Mouse (Mus musculus): ENCODE measurements around the gene Ptgr2. TPM values are rescaled to one million over a fixed set of nuclear protein-coding genes. Genes with fewer than 3 reads are reported as not detected.

Ptgr2 gene
- polyA plus RNA-seq, 1 experiment from 2014 or later: 26.3 TPM

DNA sequence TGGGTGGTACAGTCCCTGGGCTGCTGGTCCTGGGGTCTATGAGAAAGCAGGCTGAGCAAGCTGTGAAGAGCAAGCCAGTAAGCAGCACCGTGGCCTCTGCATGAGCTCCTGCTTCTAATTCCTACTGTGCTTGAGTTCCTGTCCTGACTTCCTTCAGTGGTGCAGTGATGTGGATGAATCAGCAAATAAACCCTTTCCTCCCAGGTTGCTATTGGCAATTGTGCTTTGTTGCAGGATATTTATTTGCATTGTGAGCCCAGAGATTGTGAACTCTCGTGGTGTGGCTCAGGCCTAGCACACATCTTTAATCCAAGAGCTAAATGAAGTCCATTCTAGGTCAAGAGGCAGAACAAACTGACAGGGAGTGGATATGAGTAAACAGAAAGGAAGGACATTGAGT is 8.7 kb upstream of the Ptgr2 start:
- no peak overlapping the region for H3K9ac ChIP-seq (replicated peaks; ENCODE audit: low read depth)
- H3K4me1 ChIP-seq (ENCODE audit: insufficient read depth, low read depth, low read length): no peaks in the 10 kb centered on the region
- DNase-seq (ENCODE audit: low spot score) (peak; percentile 12), ATAC-seq (peak; percentile 21; the same call in 1 of the 2 replicates)
- no peaks in the 10 kb centered on the region for H3K27me3 ChIP-seq (replicated peaks; ENCODE audit: insufficient read depth, low read length)
- H3K27ac ChIP-seq (ENCODE audit: low read length): no peak overlapping the region
- H3K36me3 ChIP-seq (ENCODE audit: insufficient read depth, low read length): no peaks in the 10 kb centered on the region
- H3K4me2 ChIP-seq (replicated peaks; ENCODE audit: low read depth, low read length): no peak overlapping the region
- no peaks in the 10 kb centered on the region for H3K9me3 ChIP-seq (ENCODE audit: low read length)
- TF ChIP-seq CTCF (IDR thresholded peaks at IDR 0.05) (no peak), EP300 (IDR thresholded peaks at IDR 0.05) (no peak)
- H3K4me3 ChIP-seq (ENCODE audit: low read depth, low read length): no peak overlapping the region
- 53% methylated on average over 2 of the region's 2 CpGs for WGBS

DNA sequence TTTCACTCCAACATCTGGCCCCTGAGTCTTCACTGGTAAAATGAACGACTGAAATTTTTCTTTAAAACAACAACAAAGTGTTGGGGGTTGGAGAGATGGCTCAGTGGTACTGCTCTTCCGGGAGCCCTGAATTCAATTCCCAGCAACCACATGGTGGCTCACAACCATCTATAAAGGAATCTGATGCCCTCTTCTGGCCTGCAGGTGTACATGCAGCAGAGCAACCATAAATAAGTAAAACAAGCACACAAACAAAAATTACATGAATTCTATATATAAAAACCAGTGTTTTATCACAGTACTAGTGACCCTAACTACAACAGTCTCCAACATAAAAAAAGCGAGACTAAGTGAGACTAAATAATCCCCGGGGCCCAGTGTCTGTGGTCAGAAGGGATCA is 8.2 kb upstream of the Ptgr2 start:
- no peak for ATAC-seq
- Histone ChIP-seq H3K4me1 (ENCODE audit: insufficient read depth, low read depth, low read length) (no peaks in the 10 kb centered on the region), H3K9me3 (ENCODE audit: low read length) (no peaks in the 10 kb centered on the region), H3K27ac (ENCODE audit: low read length) (no peak overlapping the region), H3K9ac (replicated peaks; ENCODE audit: low read depth) (no peak overlapping the region), H3K4me2 (replicated peaks; ENCODE audit: low read depth, low read length) (no peak overlapping the region), H3K4me3 (ENCODE audit: low read depth, low read length) (no peak overlapping the region), H3K36me3 (ENCODE audit: insufficient read depth, low read length) (no peaks in the 10 kb centered on the region), H3K27me3 (replicated peaks; ENCODE audit: insufficient read depth, low read length) (no peaks in the 10 kb centered on the region)
- peak; percentile 27; the same call in 1 of the 2 replicates for TF ChIP-seq CTCF (IDR thresholded peaks at IDR 0.05)
- TF ChIP-seq EP300 (IDR thresholded peaks at IDR 0.05): no peak
- DNase-seq (ENCODE audit: low spot score): no peak
- WGBS: 83% methylated on average over 4 of the region's 4 CpGs

DNA sequence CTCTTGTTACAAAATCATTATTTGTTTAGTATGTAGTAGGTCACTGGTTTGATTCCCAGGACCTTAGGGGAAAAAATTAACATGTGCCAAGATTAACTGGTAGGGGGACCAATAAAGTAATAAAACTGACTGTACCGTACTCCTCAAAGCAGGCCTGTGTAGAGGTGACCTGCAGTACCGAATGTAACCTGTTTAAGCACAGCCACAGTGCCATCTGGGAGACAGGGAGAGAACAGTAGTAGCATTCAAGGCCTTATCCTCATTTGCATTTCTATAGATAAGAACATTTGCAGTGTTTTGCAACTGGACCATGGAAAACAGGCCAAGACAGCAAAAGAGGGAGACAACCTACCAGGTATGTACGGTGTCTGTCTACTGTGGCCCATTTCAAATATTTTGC is 7.2 kb upstream of the Ptgr2 start:
- no peak for TF ChIP-seq EP300 (IDR thresholded peaks at IDR 0.05)
- TF ChIP-seq CTCF (IDR thresholded peaks at IDR 0.05): no peak
- 73% methylated on average over 3 of the region's 3 CpGs for WGBS

DNA sequence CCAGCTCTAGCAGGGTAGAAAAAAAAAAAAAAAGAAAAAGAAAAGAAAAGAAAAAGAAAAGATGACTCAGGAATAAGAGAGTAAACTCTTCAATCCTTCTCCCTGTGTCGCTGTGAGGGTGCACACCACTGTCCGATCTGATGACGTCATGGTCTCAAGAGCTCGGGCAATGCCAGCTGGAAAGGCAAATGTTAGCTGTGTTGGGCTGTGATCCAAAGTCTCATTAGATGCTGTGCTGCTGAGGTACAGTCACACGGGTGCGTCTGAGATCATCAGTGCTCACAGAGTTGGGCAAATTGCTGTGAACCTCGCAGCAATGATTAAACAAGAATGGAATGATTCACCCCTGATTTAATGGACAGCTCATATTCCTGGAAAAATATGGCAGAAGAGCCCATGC is 6.1 kb upstream of the Ptgr2 start:
- H3K4me2 ChIP-seq (replicated peaks; ENCODE audit: low read depth, low read length): no peak overlapping the region
- no peak for ATAC-seq
- DNase-seq (ENCODE audit: low spot score): no peak
- no peak overlapping the region for H3K4me3 ChIP-seq (ENCODE audit: low read depth, low read length)
- 61% methylated on average over 7 of the region's 7 CpGs for WGBS
- H3K4me1 ChIP-seq (ENCODE audit: insufficient read depth, low read depth, low read length): no peaks in the 10 kb centered on the region
- no peak overlapping the region for H3K9ac ChIP-seq (replicated peaks; ENCODE audit: low read depth)
- TF ChIP-seq CTCF (IDR thresholded peaks at IDR 0.05) (no peak), EP300 (IDR thresholded peaks at IDR 0.05) (no peak)
- no peaks in the 10 kb centered on the region for H3K27me3 ChIP-seq (replicated peaks; ENCODE audit: insufficient read depth, low read length)
- H3K9me3 ChIP-seq (ENCODE audit: low read length): no peaks in the 10 kb centered on the region
- H3K27ac ChIP-seq (ENCODE audit: low read length): no peak overlapping the region
- no peaks in the 10 kb centered on the region for H3K36me3 ChIP-seq (ENCODE audit: insufficient read depth, low read length)

More for the DNA sequence above, 7.2 kb upstream of the Ptgr2 start:
- Histone ChIP-seq H3K27me3 (replicated peaks; ENCODE audit: insufficient read depth, low read length) (no peaks in the 10 kb centered on the region), H3K4me3 (ENCODE audit: low read depth, low read length) (no peak overlapping the region), H3K4me2 (replicated peaks; ENCODE audit: low read depth, low read length) (no peak overlapping the region), H3K9me3 (ENCODE audit: low read length) (no peaks in the 10 kb centered on the region), H3K36me3 (ENCODE audit: insufficient read depth, low read length) (no peaks in the 10 kb centered on the region), H3K27ac (ENCODE audit: low read length) (no peak overlapping the region), H3K4me1 (ENCODE audit: insufficient read depth, low read depth, low read length) (no peaks in the 10 kb centered on the region), H3K9ac (replicated peaks; ENCODE audit: low read depth) (no peak overlapping the region)
- ATAC-seq: no peak
- DNase-seq (ENCODE audit: low spot score): no peak

DNA sequence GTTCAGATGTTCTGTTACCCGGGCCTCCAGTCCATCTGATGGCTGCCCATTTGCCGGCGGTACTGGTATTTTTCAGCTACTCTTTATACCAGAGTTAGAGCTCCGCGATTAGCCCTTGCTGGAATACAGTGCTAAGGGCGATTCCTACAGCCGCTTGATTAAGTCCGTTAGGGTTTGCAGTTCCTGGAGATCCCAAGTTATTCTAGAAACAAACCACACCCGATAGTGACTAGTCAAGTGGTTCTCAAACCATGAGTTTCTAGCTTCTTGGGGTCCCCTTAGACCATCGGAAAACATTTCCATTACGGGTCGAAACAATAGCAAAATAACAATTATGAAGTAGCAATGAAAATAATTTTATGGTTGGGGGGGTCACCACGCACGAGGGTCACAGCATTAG is 641 bp upstream of the Ptgr2 start:
- DNase-seq (ENCODE audit: low spot score): no peak
- Histone ChIP-seq H3K9ac (replicated peaks; ENCODE audit: low read depth) (peak overlapping the region; percentile 65), H3K4me1 (ENCODE audit: insufficient read depth, low read depth, low read length) (no peaks in the 10 kb centered on the region; the same call in 1 of the 2 replicates), H3K4me3 (ENCODE audit: low read depth, low read length) (0 out of 2 replicates have a peak overlapping the region, but pooled peaks have one; percentile 59), H3K27me3 (replicated peaks; ENCODE audit: insufficient read depth, low read length) (no peaks in the 10 kb centered on the region), H3K9me3 (ENCODE audit: low read length) (no peaks in the 10 kb centered on the region), H3K27ac (ENCODE audit: low read length) (no peak overlapping the region), H3K36me3 (ENCODE audit: insufficient read depth, low read length) (no peaks in the 10 kb centered on the region), H3K4me2 (replicated peaks; ENCODE audit: low read depth, low read length) (peak overlapping the region; percentile 61)
- WGBS: 81% methylated on average over 14 of the region's 14 CpGs
- TF ChIP-seq CTCF (IDR thresholded peaks at IDR 0.05) (no peak), EP300 (IDR thresholded peaks at IDR 0.05) (no peak)
- ATAC-seq: no peak

DNA sequence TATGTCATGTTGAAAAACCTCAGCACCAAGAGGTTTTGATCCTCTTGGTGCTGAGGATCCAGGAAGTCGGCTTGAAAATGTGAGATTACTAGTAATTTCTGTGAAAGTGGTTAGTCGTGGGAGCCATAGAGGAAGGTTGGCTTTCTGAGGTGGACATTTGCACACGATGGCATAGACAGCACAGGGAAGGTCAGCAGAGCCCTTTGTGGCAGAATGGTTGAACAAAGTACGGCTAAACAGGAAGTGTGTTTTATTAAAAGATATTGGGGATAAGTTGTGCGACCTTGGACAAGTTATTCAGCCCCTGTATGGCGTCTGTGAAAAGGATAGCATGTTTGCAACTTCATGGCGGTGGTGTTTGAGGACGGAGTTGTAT is 549 bp downstream of the Ptgr2 start:
- ATAC-seq: peak; percentile 2; the same call in 1 of the 2 replicates
- peak overlapping the region; percentile 59 for H3K4me3 ChIP-seq (ENCODE audit: low read depth, low read length)
- WGBS: 26% methylated on average over 8 of the region's 8 CpGs
- no peaks in the 10 kb centered on the region for H3K27me3 ChIP-seq (replicated peaks; ENCODE audit: insufficient read depth, low read length)
- TF ChIP-seq EP300 (IDR thresholded peaks at IDR 0.05) (no peak), CTCF (IDR thresholded peaks at IDR 0.05) (no peak)
- no peaks in the 10 kb centered on the region; the same call in 1 of the 2 replicates for H3K4me1 ChIP-seq (ENCODE audit: insufficient read depth, low read depth, low read length)
- peak overlapping the region; percentile 81 for H3K27ac ChIP-seq (ENCODE audit: low read length)
- peak overlapping the region; percentile 45 for H3K9ac ChIP-seq (replicated peaks; ENCODE audit: low read depth)
- DNase-seq (ENCODE audit: low spot score): peak; percentile 21
- no peaks in the 10 kb centered on the region for H3K36me3 ChIP-seq (ENCODE audit: insufficient read depth, low read length)
- H3K9me3 ChIP-seq (ENCODE audit: low read length): no peaks in the 10 kb centered on the region
- peak overlapping the region; percentile 61 for H3K4me2 ChIP-seq (replicated peaks; ENCODE audit: low read depth, low read length)

DNA sequence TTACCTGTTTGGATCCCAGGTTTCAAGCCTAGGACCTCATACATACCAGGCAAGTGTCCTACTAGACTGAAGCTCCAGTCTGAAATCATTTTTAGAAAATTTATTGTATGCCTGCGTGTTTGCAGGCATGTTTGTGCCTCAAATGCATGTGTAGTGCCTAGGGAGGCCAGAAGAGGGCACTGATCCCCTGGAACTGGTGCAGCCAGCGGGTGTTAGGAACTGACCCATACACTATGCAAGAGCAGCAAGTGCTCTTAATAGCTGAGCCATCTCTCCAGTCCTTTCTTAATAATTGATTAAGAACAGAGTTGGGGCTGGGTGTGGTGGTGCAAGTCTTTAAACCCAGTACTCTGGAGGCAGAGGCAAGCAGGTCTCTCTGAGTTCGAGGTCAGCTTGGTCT is 3.4 kb downstream of the Ptgr2 start:
- DNase-seq (ENCODE audit: low spot score) (peak; percentile 24), ATAC-seq (no peak)
- TF ChIP-seq CTCF (IDR thresholded peaks at IDR 0.05) (peak; percentile 76), EP300 (IDR thresholded peaks at IDR 0.05) (no peak)
- no peak overlapping the region for H3K9ac ChIP-seq (replicated peaks; ENCODE audit: low read depth)
- WGBS: 61% methylated on average over 3 of the region's 3 CpGs
- no peak overlapping the region for H3K27ac ChIP-seq (ENCODE audit: low read length)
- H3K36me3 ChIP-seq (ENCODE audit: insufficient read depth, low read length): peaks cover 3% of the 10 kb centered on the region; the same call in 1 of the 2 replicates
- H3K27me3 ChIP-seq (replicated peaks; ENCODE audit: insufficient read depth, low read length): no peaks in the 10 kb centered on the region
- no peaks in the 10 kb centered on the region for H3K9me3 ChIP-seq (ENCODE audit: low read length)
- no peak overlapping the region for H3K4me2 ChIP-seq (replicated peaks; ENCODE audit: low read depth, low read length)
- H3K4me3 ChIP-seq (ENCODE audit: low read depth, low read length): no peak overlapping the region
- H3K4me1 ChIP-seq (ENCODE audit: insufficient read depth, low read depth, low read length): no peaks in the 10 kb centered on the region; the same call in 1 of the 2 replicates
